Mouse (Mus musculus): Measurements from ENCODE around the gene Sparcl1. TPM values are rescaled to one million over a fixed set of nuclear protein-coding genes. Genes with fewer than 3 reads are reported as not detected.
A peak's percentile ranks its signal among the peaks of the same experiment; 100 is the strongest.

Gene Sparcl1
- polyA plus RNA-seq, 1 experiment from 2014 or later, result 585 TPM

DNA sequence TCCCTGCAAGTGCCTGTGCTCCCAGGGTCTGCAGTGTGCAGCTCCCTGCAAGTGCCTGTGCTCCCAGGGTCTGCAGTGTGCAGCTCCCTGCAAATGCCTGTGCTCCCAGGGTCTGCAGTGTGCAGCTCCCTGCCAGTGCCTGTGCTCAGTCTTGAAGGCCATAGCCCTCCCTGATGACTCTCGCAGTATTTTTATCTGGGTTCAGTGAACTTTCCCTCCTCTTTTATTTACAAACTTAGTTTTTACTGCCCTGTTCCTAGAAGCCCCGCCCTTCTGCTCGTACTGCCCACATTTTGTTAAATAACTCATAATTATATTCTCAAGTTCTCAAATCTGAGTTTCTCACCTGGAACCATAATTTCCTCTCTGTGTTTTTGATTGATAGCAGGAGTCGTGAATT, 10.4 kb downstream of the Sparcl1 start:
- Histone ChIP-seq H3K9ac (ENCODE audit: low read depth, low read length) (no peak overlapping the region), H3K4me2 (ENCODE audit: low read length) (no peak overlapping the region), H3K4me1 (ENCODE audit: control insufficient read depth, insufficient read depth, low read depth, low read length) (peaks cover 9% of the 10 kb centered on the region), H3K9me3 (ENCODE audit: control insufficient read depth, low read length) (no peaks in the 10 kb centered on the region), H3K36me3 (ENCODE audit: control insufficient read depth, insufficient read depth, low read length) (no peaks in the 10 kb centered on the region), H3K27ac (ENCODE audit: low read depth, low read length) (peak overlapping the region; percentile 71; the same call in 1 of the 2 replicates), H3K4me3 (ENCODE audit: low read length) (no peak overlapping the region), H3K27me3 (replicated peaks; ENCODE audit: control insufficient read depth, insufficient read depth, low read length) (no peaks in the 10 kb centered on the region)
- ATAC-seq, result no peak
- WGBS, result 75% methylated on average over 4 of the region's 4 CpGs

DNA sequence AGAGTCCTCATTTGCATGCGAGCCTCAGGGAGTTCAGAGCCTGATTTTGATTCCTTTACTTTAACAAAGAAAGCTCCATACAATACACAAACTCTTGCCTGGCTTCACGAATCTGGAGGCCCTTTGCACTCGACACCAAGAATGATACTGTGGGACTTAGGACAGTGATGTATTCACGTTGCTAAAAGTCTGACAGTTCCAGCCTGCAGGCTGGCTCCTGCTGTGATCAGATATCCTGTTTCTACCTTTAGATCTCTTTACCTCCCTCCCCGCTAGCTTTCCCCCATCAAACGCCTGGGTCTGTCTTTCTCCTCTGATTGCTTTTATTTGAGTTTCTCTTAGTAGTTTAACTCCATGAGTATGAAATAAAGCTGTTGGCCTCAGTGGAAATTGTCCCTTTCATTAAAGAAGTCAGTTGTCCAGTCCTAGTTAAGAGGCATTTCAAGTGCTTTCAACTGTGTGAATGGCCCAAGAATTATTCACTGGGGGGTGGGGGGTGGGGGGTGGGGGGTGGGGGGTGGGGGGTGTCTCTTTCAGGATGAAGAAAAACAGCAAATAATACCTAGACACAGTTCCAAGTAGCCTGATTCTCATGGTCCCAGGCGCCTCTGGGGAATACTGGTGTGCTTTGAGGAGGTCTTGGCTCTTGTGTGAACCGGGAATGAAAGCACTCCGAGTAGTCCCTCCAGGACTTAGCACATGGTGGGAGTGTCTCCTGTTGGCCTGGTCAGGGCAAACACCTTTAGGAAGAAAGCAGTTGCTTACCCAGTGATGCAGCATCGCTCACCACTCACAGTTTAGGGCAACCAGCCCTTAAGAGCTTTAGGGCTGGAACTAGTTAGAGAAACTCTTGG, 11.6 kb downstream of the Sparcl1 start:
- Histone ChIP-seq H3K4me2 (ENCODE audit: low read length) (no peak overlapping the region), H3K4me1 (ENCODE audit: control insufficient read depth, insufficient read depth, low read depth, low read length) (peaks cover 4% of the 10 kb centered on the region; the same call in 1 of the 2 replicates), H3K36me3 (ENCODE audit: control insufficient read depth, insufficient read depth, low read length) (no peaks in the 10 kb centered on the region), H3K4me3 (ENCODE audit: low read length) (no peak overlapping the region), H3K9ac (ENCODE audit: low read depth, low read length) (no peak overlapping the region; the same call in 1 of the 2 replicates), H3K9me3 (ENCODE audit: control insufficient read depth, low read length) (no peaks in the 10 kb centered on the region), H3K27me3 (replicated peaks; ENCODE audit: control insufficient read depth, insufficient read depth, low read length) (no peaks in the 10 kb centered on the region), H3K27ac (ENCODE audit: low read depth, low read length) (peak overlapping the region; percentile 71)
- ATAC-seq, result peak; percentile 82
- WGBS, result 15% methylated on average over 10 of the region's 10 CpGs

GRCm38 (mm10) chr5:104096078-104096938, 17.2 kb downstream of the Sparcl1 start:
- no peak for ATAC-seq
- 81% methylated on average over 16 of the region's 16 CpGs for WGBS
- Histone ChIP-seq H3K4me2 (ENCODE audit: low read length) (no peak overlapping the region), H3K36me3 (ENCODE audit: control insufficient read depth, insufficient read depth, low read length) (no peaks in the 10 kb centered on the region), H3K4me1 (ENCODE audit: control insufficient read depth, insufficient read depth, low read depth, low read length) (no peaks in the 10 kb centered on the region), H3K9me3 (ENCODE audit: control insufficient read depth, low read length) (no peaks in the 10 kb centered on the region), H3K27me3 (replicated peaks; ENCODE audit: control insufficient read depth, insufficient read depth, low read length) (no peaks in the 10 kb centered on the region), H3K27ac (ENCODE audit: low read depth, low read length) (0 out of 2 replicates have a peak overlapping the region, but pooled peaks have one; percentile 44), H3K9ac (ENCODE audit: low read depth, low read length) (no peak overlapping the region), H3K4me3 (ENCODE audit: low read length) (no peak overlapping the region)

DNA sequence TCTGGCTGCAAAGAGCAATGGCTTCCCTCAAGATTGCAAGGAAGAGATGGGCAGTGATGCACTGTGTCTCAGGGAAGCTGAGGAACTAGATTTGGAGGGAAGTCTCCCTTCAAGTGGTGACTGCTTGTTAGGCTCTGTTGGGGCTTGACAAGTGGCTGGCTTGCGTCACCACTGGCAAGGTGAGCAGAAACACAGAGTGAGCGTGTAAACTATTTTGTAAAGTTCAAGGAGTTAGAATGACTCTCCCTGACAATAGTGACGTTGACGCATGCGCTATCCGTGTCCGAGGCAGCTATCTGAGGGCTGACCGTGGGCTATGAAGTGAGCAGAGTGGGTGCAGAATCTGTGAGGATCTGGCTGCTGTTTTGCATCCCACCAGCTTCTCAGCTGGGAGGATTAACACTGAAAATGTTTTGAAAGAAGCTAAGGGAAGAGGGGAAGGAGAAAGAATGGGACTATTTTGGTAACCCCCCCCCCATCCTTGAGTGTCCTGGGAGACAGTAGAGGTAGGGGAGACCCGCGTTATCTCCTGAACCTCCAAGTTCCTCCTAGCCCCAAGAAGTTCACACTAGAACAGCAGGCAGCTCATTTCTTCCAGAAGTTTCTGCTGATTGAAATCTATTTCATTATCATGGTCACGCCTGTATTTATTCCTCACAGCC, 18.0 kb downstream of the Sparcl1 start:
- Histone ChIP-seq H3K4me2 (ENCODE audit: low read length) (no peak overlapping the region), H3K4me3 (ENCODE audit: low read length) (no peak overlapping the region), H3K36me3 (ENCODE audit: control insufficient read depth, insufficient read depth, low read length) (no peaks in the 10 kb centered on the region), H3K9me3 (ENCODE audit: control insufficient read depth, low read length) (no peaks in the 10 kb centered on the region), H3K27ac (ENCODE audit: low read depth, low read length) (0 out of 2 replicates have a peak overlapping the region, but pooled peaks have one; percentile 44), H3K4me1 (ENCODE audit: control insufficient read depth, insufficient read depth, low read depth, low read length) (no peaks in the 10 kb centered on the region), H3K27me3 (replicated peaks; ENCODE audit: control insufficient read depth, insufficient read depth, low read length) (no peaks in the 10 kb centered on the region), H3K9ac (ENCODE audit: low read depth, low read length) (no peak overlapping the region)
- 82% methylated on average over 11 of the region's 11 CpGs for WGBS
- no peak for ATAC-seq

- Histone ChIP-seq H3K4me1 (ENCODE audit: control insufficient read depth, insufficient read depth, low read depth, low read length) (no peaks in the 10 kb centered on the region), H3K27me3 (replicated peaks; ENCODE audit: control insufficient read depth, insufficient read depth, low read length) (no peaks in the 10 kb centered on the region), H3K4me3 (ENCODE audit: low read length) (no peak overlapping the region), H3K4me2 (ENCODE audit: low read length) (no peak overlapping the region), H3K9me3 (ENCODE audit: control insufficient read depth, low read length) (no peaks in the 10 kb centered on the region), H3K36me3 (ENCODE audit: control insufficient read depth, insufficient read depth, low read length) (peaks cover 6% of the 10 kb centered on the region; the same call in 1 of the 2 replicates), H3K27ac (ENCODE audit: low read depth, low read length) (no peak overlapping the region), H3K9ac (ENCODE audit: low read depth, low read length) (no peak overlapping the region)
- WGBS, result 85% methylated on average over 2 of the region's 2 CpGs
- ATAC-seq, result no peak
Observed at GRCm38 (mm10) chr5:104089751-104090150, 23.8 kb downstream of the Sparcl1 start.

- no peaks in the 10 kb centered on the region for H3K9me3 ChIP-seq (ENCODE audit: control insufficient read depth, low read length)
- H3K4me3 ChIP-seq (ENCODE audit: low read length), result no peak overlapping the region
- H3K4me2 ChIP-seq (ENCODE audit: low read length), result no peak overlapping the region
- ATAC-seq, result no peak
- H3K36me3 ChIP-seq (ENCODE audit: control insufficient read depth, insufficient read depth, low read length), result peaks cover 6% of the 10 kb centered on the region; the same call in 1 of the 2 replicates
- H3K9ac ChIP-seq (ENCODE audit: low read depth, low read length), result no peak overlapping the region
- H3K4me1 ChIP-seq (ENCODE audit: control insufficient read depth, insufficient read depth, low read depth, low read length), result no peaks in the 10 kb centered on the region
- WGBS, result 83% methylated on average over 9 of the region's 9 CpGs
- H3K27me3 ChIP-seq (replicated peaks; ENCODE audit: control insufficient read depth, insufficient read depth, low read length), result no peaks in the 10 kb centered on the region
- no peak overlapping the region for H3K27ac ChIP-seq (ENCODE audit: low read depth, low read length)
Observed at GRCm38 (mm10) chr5:104085366-104085765, 28.2 kb downstream of the Sparcl1 start.

DNA sequence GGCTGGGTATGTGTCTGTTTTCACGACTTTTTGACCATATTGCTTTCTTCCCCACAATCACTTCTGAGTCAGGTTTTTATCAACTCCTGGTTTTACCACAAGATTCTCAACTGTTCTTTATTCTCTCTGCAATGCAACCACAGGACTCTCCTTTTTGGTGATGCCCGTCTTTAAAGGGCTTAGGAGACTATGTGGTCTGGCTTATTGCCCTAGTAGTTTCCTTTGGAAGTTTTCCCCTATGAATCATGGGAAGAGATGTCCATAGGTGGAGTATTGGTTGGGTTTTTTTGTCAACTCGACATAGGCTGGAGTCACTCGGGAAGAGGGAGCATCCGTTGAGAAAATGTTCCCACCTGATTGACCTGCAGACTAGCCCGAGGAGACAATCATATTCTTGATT, 32.8 kb downstream of the Sparcl1 start:
- H3K9me3 ChIP-seq (ENCODE audit: control insufficient read depth, low read length), result no peaks in the 10 kb centered on the region
- 91% methylated on average over 6 of the region's 6 CpGs for WGBS
- no peaks in the 10 kb centered on the region for H3K36me3 ChIP-seq (ENCODE audit: control insufficient read depth, insufficient read depth, low read length)
- ATAC-seq, result no peak
- no peak overlapping the region for H3K4me2 ChIP-seq (ENCODE audit: low read length)
- no peaks in the 10 kb centered on the region; the same call in 1 of the 2 replicates for H3K4me1 ChIP-seq (ENCODE audit: control insufficient read depth, insufficient read depth, low read depth, low read length)
- H3K9ac ChIP-seq (ENCODE audit: low read depth, low read length), result no peak overlapping the region
- H3K27me3 ChIP-seq (replicated peaks; ENCODE audit: control insufficient read depth, insufficient read depth, low read length), result no peaks in the 10 kb centered on the region
- no peak overlapping the region for H3K4me3 ChIP-seq (ENCODE audit: low read length)
- H3K27ac ChIP-seq (ENCODE audit: low read depth, low read length), result no peak overlapping the region

DNA sequence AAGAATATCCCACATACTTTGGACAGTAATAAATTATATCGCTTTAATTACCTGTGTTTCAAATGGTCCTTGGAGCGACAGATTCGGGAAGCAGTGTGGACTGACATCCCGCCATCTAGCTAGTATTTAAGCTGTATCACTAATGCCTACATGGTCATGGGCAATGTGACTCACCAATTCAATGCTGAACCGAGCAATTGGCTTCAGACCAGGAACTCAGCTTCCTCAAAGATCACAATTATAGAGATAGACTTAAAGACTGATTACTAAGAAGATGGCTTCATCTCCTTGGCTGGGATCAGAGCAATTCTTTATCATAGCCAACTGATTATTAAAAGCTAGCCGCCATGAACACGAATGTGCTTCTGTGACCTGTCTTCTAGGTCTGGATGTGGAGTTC, 36.0 kb downstream of the Sparcl1 start, which contains the start of gene Gm17660:
Gene Gm17660, minus strand, starts transcription at position 101 of the 400 bp plus-strand sequence.
- H3K4me3 ChIP-seq (ENCODE audit: low read length), result no peak within 1 kb of the TSS
- 94% methylated on average over 7 of the region's 7 CpGs for WGBS
- H3K9me3 ChIP-seq (ENCODE audit: control insufficient read depth, low read length), result no peaks in the 10 kb centered on the region
- no peak within 1 kb of the TSS for H3K4me2 ChIP-seq (ENCODE audit: low read length)
- no peak within 1 kb of the TSS for H3K9ac ChIP-seq (ENCODE audit: low read depth, low read length)
- no peaks in the 10 kb centered on the region; the same call in 1 of the 2 replicates for H3K4me1 ChIP-seq (ENCODE audit: control insufficient read depth, insufficient read depth, low read depth, low read length)
- H3K36me3 ChIP-seq (ENCODE audit: control insufficient read depth, insufficient read depth, low read length), result no peaks in the 10 kb centered on the region
- H3K27me3 ChIP-seq (replicated peaks; ENCODE audit: control insufficient read depth, insufficient read depth, low read length), result no peaks in the 10 kb centered on the region
- no peak for ATAC-seq
- no peak within 1 kb of the TSS for H3K27ac ChIP-seq (ENCODE audit: low read depth, low read length)

Data from hindbrain, embryonic 16.5 days (tissue).